Mouse (Mus musculus): ENCODE results near the gene Hoxc10. TPM values are rescaled to one million over a fixed set of nuclear protein-coding genes. Genes with fewer than 3 reads are reported as not detected.

Gene Hoxc10
- total and polyA plus RNA-seq, 2 experiments: not detected

DNA sequence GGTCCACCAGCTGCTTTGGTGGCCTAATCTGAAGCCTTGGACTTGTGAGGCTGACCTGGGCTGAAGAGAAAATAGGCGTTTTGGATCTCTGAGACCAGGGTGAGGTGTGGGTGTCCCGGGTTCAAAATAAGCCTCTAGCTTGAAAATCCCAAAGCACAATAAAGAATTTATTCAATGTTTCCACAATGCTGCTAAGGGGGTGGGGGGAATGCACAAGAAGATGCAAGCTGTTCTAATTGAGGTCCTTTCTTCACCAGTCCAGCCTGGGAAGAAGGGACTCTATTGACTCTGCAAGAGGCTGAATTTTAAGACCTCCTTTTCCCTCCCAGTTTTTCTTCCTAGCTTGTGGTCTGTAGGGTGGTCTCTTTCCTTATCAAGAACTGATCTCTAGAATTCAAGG is 15.7 kb upstream of the Hoxc10 start:
- Histone ChIP-seq H3K9ac (ENCODE audit: low read depth, low read length) (no peak overlapping the region), H3K27me3 (ENCODE audit: control insufficient read depth, insufficient read depth, low read length) (peaks cover 37% of the 10 kb centered on the region), H3K4me1 (ENCODE audit: control insufficient read depth, insufficient read depth, low read length) (no peaks in the 10 kb centered on the region), H3K4me3 (ENCODE audit: insufficient read depth, low read depth, low read length) (no peak overlapping the region), H3K79me2 (ENCODE audit: control insufficient read depth, insufficient read depth, low read length) (no peaks in the 10 kb centered on the region), H3K27ac (replicated peaks; ENCODE audit: insufficient read depth, low read depth, low read length) (no peak overlapping the region), H3K36me3 (ENCODE audit: control insufficient read depth, insufficient read depth, low read length) (no peaks in the 10 kb centered on the region)
- TF ChIP-seq CTCF (IDR thresholded peaks at IDR 0.05; ENCODE audit: low read depth, low read length) (no peak), POLR2A (IDR thresholded peaks at IDR 0.05; ENCODE audit: extremely low read depth, insufficient read depth, low read length) (no peak)
- 10% methylated on average over 2 of the region's 2 CpGs for WGBS
- DNase-seq (ENCODE audit: extremely low read depth, low read depth, low spot score): no peak

DNA sequence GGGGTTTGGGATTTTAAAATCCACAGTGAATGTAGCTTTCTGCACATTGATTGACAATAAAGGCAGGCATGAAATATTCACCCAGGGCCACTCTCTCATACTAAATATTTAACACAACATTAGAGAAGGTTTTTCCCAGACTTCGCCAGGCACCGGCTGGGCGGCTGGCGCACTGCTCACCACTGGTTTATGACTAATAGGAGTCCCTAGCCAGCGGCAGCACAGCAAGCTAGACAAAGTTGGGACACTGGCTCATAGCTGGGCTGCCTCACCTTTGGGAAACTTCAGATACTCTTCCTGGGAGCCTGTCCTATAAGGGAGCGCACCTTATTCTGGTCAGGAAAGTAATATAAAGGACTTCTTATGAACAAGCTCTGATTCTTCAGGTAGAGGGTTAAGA is 13.0 kb upstream of the Hoxc10 start:
- no peaks in the 10 kb centered on the region for H3K79me2 ChIP-seq (ENCODE audit: control insufficient read depth, insufficient read depth, low read length)
- H3K4me3 ChIP-seq (ENCODE audit: insufficient read depth, low read depth, low read length): no peak overlapping the region
- H3K36me3 ChIP-seq (ENCODE audit: control insufficient read depth, insufficient read depth, low read length): no peaks in the 10 kb centered on the region
- DNase-seq (ENCODE audit: extremely low read depth, low read depth, low spot score): no peak
- no peak for TF ChIP-seq CTCF (IDR thresholded peaks at IDR 0.05; ENCODE audit: low read depth, low read length)
- TF ChIP-seq POLR2A (IDR thresholded peaks at IDR 0.05; ENCODE audit: extremely low read depth, insufficient read depth, low read length): no peak
- 10% methylated on average over 6 of the region's 6 CpGs for WGBS
- H3K27ac ChIP-seq (replicated peaks; ENCODE audit: insufficient read depth, low read depth, low read length): no peak overlapping the region
- no peaks in the 10 kb centered on the region for H3K4me1 ChIP-seq (ENCODE audit: control insufficient read depth, insufficient read depth, low read length)
- H3K27me3 ChIP-seq (ENCODE audit: control insufficient read depth, insufficient read depth, low read length): peaks cover 40% of the 10 kb centered on the region
- H3K9ac ChIP-seq (ENCODE audit: low read depth, low read length): no peak overlapping the region

- Histone ChIP-seq H3K27me3 (ENCODE audit: control insufficient read depth, insufficient read depth, low read length) (peaks cover 33% of the 10 kb centered on the region), H3K4me3 (ENCODE audit: insufficient read depth, low read depth, low read length) (no peak within 1 kb of the TSS), H3K9ac (ENCODE audit: low read depth, low read length) (no peak within 1 kb of the TSS), H3K79me2 (ENCODE audit: control insufficient read depth, insufficient read depth, low read length) (no peaks in the 10 kb centered on the region), H3K27ac (replicated peaks; ENCODE audit: insufficient read depth, low read depth, low read length) (no peak within 1 kb of the TSS), H3K36me3 (ENCODE audit: control insufficient read depth, insufficient read depth, low read length) (no peaks in the 10 kb centered on the region), H3K4me1 (ENCODE audit: control insufficient read depth, insufficient read depth, low read length) (no peaks in the 10 kb centered on the region)
- WGBS: 3% methylated on average over 57 of the region's 57 CpGs
- DNase-seq (ENCODE audit: extremely low read depth, low read depth, low spot score): no peak
- TF ChIP-seq CTCF (IDR thresholded peaks at IDR 0.05; ENCODE audit: low read depth, low read length) (no peak), POLR2A (IDR thresholded peaks at IDR 0.05; ENCODE audit: extremely low read depth, insufficient read depth, low read length) (no peak)
Measured at GRCm38 (mm10) chr15:102954192-102955006, 12.2 kb upstream of the Hoxc10 start, which contains the start of gene Hoxc11. Gene Hoxc11, plus strand, starts transcription at chr15:102954427.

GRCm38 (mm10) chr15:102955007-102955382 is 11.6 kb upstream of the Hoxc10 start:
- H3K4me1 ChIP-seq (ENCODE audit: control insufficient read depth, insufficient read depth, low read length): no peaks in the 10 kb centered on the region
- 2% methylated on average over 28 of the region's 28 CpGs for WGBS
- no peak for TF ChIP-seq POLR2A (IDR thresholded peaks at IDR 0.05; ENCODE audit: extremely low read depth, insufficient read depth, low read length)
- no peak for TF ChIP-seq CTCF (IDR thresholded peaks at IDR 0.05; ENCODE audit: low read depth, low read length)
- no peaks in the 10 kb centered on the region for H3K36me3 ChIP-seq (ENCODE audit: control insufficient read depth, insufficient read depth, low read length)
- H3K4me3 ChIP-seq (ENCODE audit: insufficient read depth, low read depth, low read length): no peak overlapping the region
- H3K27me3 ChIP-seq (ENCODE audit: control insufficient read depth, insufficient read depth, low read length): peaks cover 32% of the 10 kb centered on the region
- no peak overlapping the region for H3K27ac ChIP-seq (replicated peaks; ENCODE audit: insufficient read depth, low read depth, low read length)
- no peak for DNase-seq (ENCODE audit: extremely low read depth, low read depth, low spot score)
- no peaks in the 10 kb centered on the region for H3K79me2 ChIP-seq (ENCODE audit: control insufficient read depth, insufficient read depth, low read length)
- H3K9ac ChIP-seq (ENCODE audit: low read depth, low read length): no peak overlapping the region

- Histone ChIP-seq H3K9ac (ENCODE audit: low read depth, low read length) (no peak overlapping the region), H3K79me2 (ENCODE audit: control insufficient read depth, insufficient read depth, low read length) (no peaks in the 10 kb centered on the region), H3K27ac (replicated peaks; ENCODE audit: insufficient read depth, low read depth, low read length) (no peak overlapping the region), H3K36me3 (ENCODE audit: control insufficient read depth, insufficient read depth, low read length) (no peaks in the 10 kb centered on the region), H3K27me3 (ENCODE audit: control insufficient read depth, insufficient read depth, low read length) (peaks cover 31% of the 10 kb centered on the region), H3K4me3 (ENCODE audit: insufficient read depth, low read depth, low read length) (no peak overlapping the region), H3K4me1 (ENCODE audit: control insufficient read depth, insufficient read depth, low read length) (no peaks in the 10 kb centered on the region)
- 4% methylated on average over 40 of the region's 40 CpGs for WGBS
- TF ChIP-seq POLR2A (IDR thresholded peaks at IDR 0.05; ENCODE audit: extremely low read depth, insufficient read depth, low read length) (no peak), CTCF (IDR thresholded peaks at IDR 0.05; ENCODE audit: low read depth, low read length) (no peak)
- no peak for DNase-seq (ENCODE audit: extremely low read depth, low read depth, low spot score)
Measured at GRCm38 (mm10) chr15:102955833-102956640, 10.6 kb upstream of the Hoxc10 start.

Measured in liver, adult 2 months (tissue).